Mouse (Mus musculus) neutrophil, adult 65 days (primary cell): Measurements from ENCODE around the gene Thada. TPM values are rescaled to one million over a fixed set of nuclear protein-coding genes. Genes with fewer than 3 reads are reported as not detected.

Experiments
- total RNA-seq: library from RNA; stranded (reverse); gene quantifications from 2 replicates; pipeline ENCODE4 v1.2.4, GENCODE M21; 2023

The Thada gene
- 9.1 and 23.0 TPM in 2 replicates for total RNA-seq

DNA sequence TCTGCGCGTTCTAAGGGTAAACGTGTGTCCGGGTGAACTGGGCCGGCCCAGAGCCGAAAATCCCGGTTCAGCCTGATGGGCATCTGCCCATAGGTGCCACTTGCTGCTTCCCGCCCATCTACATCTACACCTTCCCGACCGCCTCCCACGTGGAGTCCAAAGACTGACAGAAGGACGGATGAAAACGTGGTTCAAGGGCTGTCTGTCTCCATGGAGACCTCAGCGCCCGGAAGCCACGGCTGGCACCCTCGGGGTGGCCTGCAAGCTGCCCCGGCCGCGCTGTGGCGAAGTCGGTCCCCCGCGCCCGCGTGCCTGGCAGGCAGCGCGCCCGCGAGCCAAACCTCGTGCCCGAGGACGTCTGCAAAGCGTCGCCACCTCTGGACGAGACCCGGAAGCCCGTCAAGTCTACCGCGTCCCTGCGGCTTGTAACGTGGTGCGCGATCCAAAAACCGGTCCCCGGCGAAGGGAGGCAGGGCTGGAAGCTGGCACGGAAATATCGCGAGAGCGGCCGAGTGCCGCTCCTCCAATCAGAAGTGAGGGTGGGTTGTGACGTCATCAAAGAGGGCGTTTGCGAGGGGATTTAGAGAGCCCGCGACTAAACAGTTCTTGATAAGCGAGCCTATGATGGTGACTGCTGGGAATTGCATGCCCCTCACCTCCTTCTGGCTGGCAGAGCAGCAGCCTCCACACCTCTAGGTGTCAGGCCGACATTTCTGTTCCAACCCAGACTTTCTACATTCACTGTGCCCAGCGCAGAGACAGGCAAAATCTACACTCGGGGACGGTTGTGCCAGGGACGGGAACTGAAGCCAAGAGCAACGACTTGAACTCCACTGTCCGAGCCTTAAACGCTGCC lies at the start of gene Thada:
TSS of gene Thada (minus strand) at position 453 of the 856 bp plus-strand sequence.

DNA sequence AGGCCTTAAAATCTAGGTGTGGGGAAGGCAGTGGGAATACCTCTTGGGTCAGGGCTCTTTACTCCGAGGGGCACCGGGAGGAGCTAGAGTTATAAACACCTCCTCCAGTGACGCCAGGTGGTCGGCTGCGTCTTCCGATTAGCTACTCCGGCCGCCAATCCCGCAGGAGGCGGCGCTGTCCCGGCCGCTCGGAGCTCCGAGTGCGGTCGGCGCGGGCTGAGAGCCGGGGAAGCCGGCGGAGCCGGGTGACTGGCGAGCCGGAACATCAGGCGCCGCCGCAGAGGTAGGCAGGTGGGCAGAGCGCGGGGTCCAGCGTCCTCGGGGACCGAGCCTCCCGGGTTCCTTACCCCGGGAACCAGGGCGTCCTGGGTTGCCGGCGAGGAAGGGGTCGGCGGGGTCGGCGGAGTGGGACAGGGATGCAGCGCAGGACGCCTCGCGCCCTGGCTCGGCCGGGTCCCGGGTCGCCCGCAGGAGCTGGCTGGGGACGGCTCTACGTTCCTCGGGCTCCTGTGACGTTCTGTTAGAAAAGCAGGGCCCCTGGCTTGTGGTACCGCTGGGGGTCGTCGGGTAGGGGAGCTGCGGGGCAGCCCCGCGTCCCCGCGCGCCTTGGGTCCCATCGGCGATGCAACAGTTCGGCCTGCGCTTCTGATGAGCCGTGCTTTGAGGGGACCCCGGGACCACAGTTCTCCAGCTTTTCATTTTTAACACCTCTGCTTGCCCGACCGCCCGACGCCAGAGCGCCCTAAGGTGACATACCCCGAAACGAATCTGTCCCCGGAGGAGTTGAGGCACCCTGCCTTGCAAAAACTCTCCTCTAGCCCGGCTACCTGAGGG lies 45.9 kb upstream of the Thada start, which contains the start of gene Plekhh2:
TSS of gene Plekhh2 (plus strand) at position 214 of the 834 bp plus-strand sequence.

DNA sequence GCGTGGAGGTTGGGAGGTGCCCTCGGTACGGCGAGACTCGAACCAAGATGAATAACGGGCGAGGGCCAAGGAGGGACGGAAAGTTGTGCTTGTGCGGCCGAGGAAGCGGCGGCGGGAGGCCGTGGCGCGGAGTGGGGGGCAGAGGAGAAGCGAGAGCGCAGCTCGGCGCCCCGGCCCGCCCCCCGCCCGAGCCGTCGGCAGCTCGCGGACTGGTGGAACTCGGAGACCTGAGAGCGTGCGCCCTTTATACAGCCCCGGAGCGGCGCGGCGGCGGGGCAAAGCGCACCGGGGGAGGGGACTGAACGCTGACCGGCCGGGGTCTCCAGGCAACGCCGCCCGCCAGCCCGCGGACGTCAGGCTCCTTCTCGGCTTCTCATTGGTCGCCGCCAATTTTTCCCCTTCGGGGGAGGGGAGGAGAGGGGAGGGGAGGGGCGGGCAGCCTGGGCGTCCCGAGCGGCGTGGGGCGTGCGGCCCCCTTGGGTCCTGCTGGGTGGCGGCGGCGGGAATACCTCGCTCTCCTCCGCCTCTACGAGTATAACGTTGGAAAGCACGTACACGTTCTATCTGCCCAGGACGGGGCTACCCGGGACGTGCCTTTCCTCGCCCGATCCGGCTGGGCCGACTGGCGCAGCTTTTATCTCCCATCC lies 278.2 kb downstream of the Thada start, which contains the start of gene Zfp36l2:
TSS of gene Zfp36l2 (minus strand) at position 221 of the 647 bp plus-strand sequence.

Other genes with a start within 250 kb of the Thada start
- not detected in 2 replicates for gene Plekhh2, start 45.7 kb upstream of the Thada start, total RNA-seq
- 0.88 and 1.0 TPM in 2 replicates for gene Dync2li1, start 160.3 kb upstream of the Thada start, total RNA-seq
- not detected in 2 replicates for gene Abcg8, start 210.1 kb upstream of the Thada start, total RNA-seq
- gene Abcg5, start 216.8 kb upstream of the Thada start, total RNA-seq, result not detected in 2 replicates